Mouse (Mus musculus): ENCODE measurements around the gene Sema4d. TPM values are rescaled to one million over a fixed set of nuclear protein-coding genes. Genes with fewer than 3 reads are reported as not detected.

The Sema4d gene
- polyA plus RNA-seq, 1 experiment from 2014 or later: 18.6 TPM

GRCm38 (mm10) chr13:51765369-51765768 is 28.2 kb downstream of the Sema4d start:
- WGBS: 69% methylated on average over 5 of the region's 5 CpGs

GRCm38 (mm10) chr13:51763019-51763698 is 30.4 kb downstream of the Sema4d start:
- WGBS: 71% methylated on average over 12 of the region's 12 CpGs
- Histone ChIP-seq H3K4me2 (no peak overlapping the region), H3K27ac (ENCODE audit: low read depth, low read length) (no peak overlapping the region), H3K9ac (ENCODE audit: low read depth, low read length) (no peak overlapping the region), H3K27me3 (replicated peaks; ENCODE audit: control insufficient read depth, insufficient read depth, low read length) (no peaks in the 10 kb centered on the region), H3K9me3 (ENCODE audit: control insufficient read depth, low read length) (no peaks in the 10 kb centered on the region), H3K36me3 (ENCODE audit: control insufficient read depth, insufficient read depth, low read length) (no peaks in the 10 kb centered on the region), H3K4me1 (replicated peaks; ENCODE audit: control insufficient read depth, insufficient read depth, low read length) (peaks cover 18% of the 10 kb centered on the region), H3K4me3 (ENCODE audit: low read depth, low read length) (no peak overlapping the region)
- no peak for DNase-seq (ENCODE audit: low spot score)
- peak; percentile 48 for ATAC-seq (replicated peaks; ENCODE audit: low FRiP score)

More at GRCm38 (mm10) chr13:51765369-51765768, 28.2 kb downstream of the Sema4d start:
- no peak overlapping the region for H3K4me3 ChIP-seq (ENCODE audit: low read depth, low read length)
- ATAC-seq (replicated peaks; ENCODE audit: low FRiP score) (no peak), DNase-seq (ENCODE audit: low spot score) (no peak)
- no peak overlapping the region for H3K4me2 ChIP-seq
- no peaks in the 10 kb centered on the region for H3K27me3 ChIP-seq (replicated peaks; ENCODE audit: control insufficient read depth, insufficient read depth, low read length)
- no peaks in the 10 kb centered on the region for H3K36me3 ChIP-seq (ENCODE audit: control insufficient read depth, insufficient read depth, low read length)
- H3K9me3 ChIP-seq (ENCODE audit: control insufficient read depth, low read length): no peaks in the 10 kb centered on the region
- no peak overlapping the region for H3K9ac ChIP-seq (ENCODE audit: low read depth, low read length)
- peaks cover 18% of the 10 kb centered on the region for H3K4me1 ChIP-seq (replicated peaks; ENCODE audit: control insufficient read depth, insufficient read depth, low read length)
- no peak overlapping the region for H3K27ac ChIP-seq (ENCODE audit: low read depth, low read length)

- no peak overlapping the region for H3K27ac ChIP-seq (ENCODE audit: low read depth, low read length)
- H3K36me3 ChIP-seq (ENCODE audit: control insufficient read depth, insufficient read depth, low read length): no peaks in the 10 kb centered on the region
- no peaks in the 10 kb centered on the region for H3K9me3 ChIP-seq (ENCODE audit: control insufficient read depth, low read length)
- H3K27me3 ChIP-seq (replicated peaks; ENCODE audit: control insufficient read depth, insufficient read depth, low read length): no peaks in the 10 kb centered on the region
- H3K4me3 ChIP-seq (ENCODE audit: low read depth, low read length): no peak overlapping the region
- H3K4me1 ChIP-seq (replicated peaks; ENCODE audit: control insufficient read depth, insufficient read depth, low read length): peaks cover 32% of the 10 kb centered on the region
- H3K4me2 ChIP-seq: no peak overlapping the region
- DNase-seq (ENCODE audit: low spot score) (no peak), ATAC-seq (replicated peaks; ENCODE audit: low FRiP score) (no peak)
- H3K9ac ChIP-seq (ENCODE audit: low read depth, low read length): no peak overlapping the region
- WGBS: 84% methylated on average over 10 of the region's 10 CpGs
Observed at GRCm38 (mm10) chr13:51761186-51761813, 32.2 kb downstream of the Sema4d start.

GRCm38 (mm10) chr13:51759256-51759987 is 34.1 kb downstream of the Sema4d start:
- no peak overlapping the region for H3K9ac ChIP-seq (ENCODE audit: low read depth, low read length)
- no peak overlapping the region for H3K27ac ChIP-seq (ENCODE audit: low read depth, low read length)
- DNase-seq (ENCODE audit: low spot score) (no peak), ATAC-seq (replicated peaks; ENCODE audit: low FRiP score) (no peak)
- H3K4me2 ChIP-seq: no peak overlapping the region
- H3K4me3 ChIP-seq (ENCODE audit: low read depth, low read length): no peak overlapping the region
- H3K9me3 ChIP-seq (ENCODE audit: control insufficient read depth, low read length): no peaks in the 10 kb centered on the region
- H3K27me3 ChIP-seq (replicated peaks; ENCODE audit: control insufficient read depth, insufficient read depth, low read length): no peaks in the 10 kb centered on the region
- no peaks in the 10 kb centered on the region for H3K36me3 ChIP-seq (ENCODE audit: control insufficient read depth, insufficient read depth, low read length)
- H3K4me1 ChIP-seq (replicated peaks; ENCODE audit: control insufficient read depth, insufficient read depth, low read length): peaks cover 45% of the 10 kb centered on the region
- WGBS: 85% methylated on average over 6 of the region's 6 CpGs

- 87% methylated on average over 9 of the region's 9 CpGs for WGBS
- no peak overlapping the region for H3K27ac ChIP-seq (ENCODE audit: low read depth, low read length)
- H3K4me1 ChIP-seq (replicated peaks; ENCODE audit: control insufficient read depth, insufficient read depth, low read length): peaks cover 51% of the 10 kb centered on the region
- DNase-seq (ENCODE audit: low spot score): no peak
- no peaks in the 10 kb centered on the region for H3K9me3 ChIP-seq (ENCODE audit: control insufficient read depth, low read length)
- H3K27me3 ChIP-seq (replicated peaks; ENCODE audit: control insufficient read depth, insufficient read depth, low read length): no peaks in the 10 kb centered on the region
- ATAC-seq (replicated peaks; ENCODE audit: low FRiP score): no peak
- no peaks in the 10 kb centered on the region for H3K36me3 ChIP-seq (ENCODE audit: control insufficient read depth, insufficient read depth, low read length)
- H3K9ac ChIP-seq (ENCODE audit: low read depth, low read length): no peak overlapping the region
- H3K4me3 ChIP-seq (ENCODE audit: low read depth, low read length): no peak overlapping the region
- no peak overlapping the region for H3K4me2 ChIP-seq
Observed at GRCm38 (mm10) chr13:51758428-51758827, 35.1 kb downstream of the Sema4d start.

- 42% methylated on average over 2 of the region's 2 CpGs for WGBS
- Histone ChIP-seq H3K4me3 (ENCODE audit: low read depth, low read length) (no peak overlapping the region), H3K4me2 (peak overlapping the region; percentile 13), H3K4me1 (replicated peaks; ENCODE audit: control insufficient read depth, insufficient read depth, low read length) (peaks cover 57% of the 10 kb centered on the region), H3K27ac (ENCODE audit: low read depth, low read length) (peak overlapping the region; percentile 59), H3K36me3 (ENCODE audit: control insufficient read depth, insufficient read depth, low read length) (no peaks in the 10 kb centered on the region), H3K9ac (ENCODE audit: low read depth, low read length) (no peak overlapping the region), H3K9me3 (ENCODE audit: control insufficient read depth, low read length) (no peaks in the 10 kb centered on the region), H3K27me3 (replicated peaks; ENCODE audit: control insufficient read depth, insufficient read depth, low read length) (no peaks in the 10 kb centered on the region)
- DNase-seq (ENCODE audit: low spot score) (no peak), ATAC-seq (replicated peaks; ENCODE audit: low FRiP score) (no peak)
Observed at GRCm38 (mm10) chr13:51757099-51757498, 36.4 kb downstream of the Sema4d start.

GRCm38 (mm10) chr13:51756563-51756962 is 37.0 kb downstream of the Sema4d start:
- H3K9ac ChIP-seq (ENCODE audit: low read depth, low read length): peak overlapping the region; percentile 4; the same call in 1 of the 2 replicates
- no peak for DNase-seq (ENCODE audit: low spot score)
- peak; percentile 82 for ATAC-seq (replicated peaks; ENCODE audit: low FRiP score)
- no peaks in the 10 kb centered on the region for H3K27me3 ChIP-seq (replicated peaks; ENCODE audit: control insufficient read depth, insufficient read depth, low read length)
- H3K4me2 ChIP-seq: peak overlapping the region; percentile 13
- 14% methylated on average over 3 of the region's 3 CpGs for WGBS
- H3K9me3 ChIP-seq (ENCODE audit: control insufficient read depth, low read length): no peaks in the 10 kb centered on the region
- H3K4me3 ChIP-seq (ENCODE audit: low read depth, low read length): no peak overlapping the region
- peak overlapping the region; percentile 59 for H3K27ac ChIP-seq (ENCODE audit: low read depth, low read length)
- H3K36me3 ChIP-seq (ENCODE audit: control insufficient read depth, insufficient read depth, low read length): no peaks in the 10 kb centered on the region
- H3K4me1 ChIP-seq (replicated peaks; ENCODE audit: control insufficient read depth, insufficient read depth, low read length): peaks cover 56% of the 10 kb centered on the region

GRCm38 (mm10) chr13:51756019-51756418 is 37.5 kb downstream of the Sema4d start:
- Histone ChIP-seq H3K27ac (ENCODE audit: low read depth, low read length) (peak overlapping the region; percentile 59; the same call in 1 of the 2 replicates), H3K4me1 (replicated peaks; ENCODE audit: control insufficient read depth, insufficient read depth, low read length) (peaks cover 62% of the 10 kb centered on the region)
- no peak for ATAC-seq (replicated peaks; ENCODE audit: low FRiP score)

More at GRCm38 (mm10) chr13:51756019-51756418, 37.5 kb downstream of the Sema4d start:
- 75% methylated on average over 9 of the region's 9 CpGs for WGBS
- no peak overlapping the region for H3K4me3 ChIP-seq (ENCODE audit: low read depth, low read length)
- H3K36me3 ChIP-seq (ENCODE audit: control insufficient read depth, insufficient read depth, low read length): no peaks in the 10 kb centered on the region
- peak overlapping the region; percentile 4; the same call in 1 of the 2 replicates for H3K9ac ChIP-seq (ENCODE audit: low read depth, low read length)
- no peak for DNase-seq (ENCODE audit: low spot score)
- no peaks in the 10 kb centered on the region for H3K9me3 ChIP-seq (ENCODE audit: control insufficient read depth, low read length)
- H3K27me3 ChIP-seq (replicated peaks; ENCODE audit: control insufficient read depth, insufficient read depth, low read length): no peaks in the 10 kb centered on the region
- H3K4me2 ChIP-seq: peak overlapping the region; percentile 13

Measured in liver, embryonic 11.5 days (tissue).